Mouse (Mus musculus): ENCODE measurements around the gene Tmem260. TPM values are rescaled to one million over a fixed set of nuclear protein-coding genes. Genes with fewer than 3 reads are reported as not detected.

Tmem260 gene
- polyA plus RNA-seq, 1 experiment from 2014 or later = 21.6 TPM

GRCm38 (mm10) chr14:48553216-48553615 lies 107.3 kb downstream of the Tmem260 start:
- no peak for ATAC-seq (replicated peaks; ENCODE audit: low FRiP score, low TSS enrichment, low read depth)

DNA sequence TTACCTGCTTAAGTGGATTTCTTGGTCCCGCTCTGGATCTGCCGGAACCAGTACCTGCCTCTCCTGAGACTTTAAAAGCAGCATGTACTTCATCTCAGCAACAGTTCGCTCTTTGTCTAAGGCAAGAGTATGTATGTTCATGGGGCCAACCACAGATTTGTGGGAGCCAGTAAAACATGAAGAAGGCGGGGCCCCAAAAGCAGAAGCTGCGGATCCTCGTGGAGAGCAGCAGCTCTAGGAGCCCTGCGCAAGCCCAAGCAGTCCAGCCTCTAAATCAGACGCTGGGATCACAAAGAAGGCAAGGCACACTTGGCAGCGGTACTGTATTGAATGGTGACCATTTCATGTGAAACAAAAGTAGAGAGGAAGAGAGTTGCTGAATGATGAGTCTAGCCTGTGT lies 107.8 kb downstream of the Tmem260 start:
- no peak for DNase-seq (ENCODE audit: low spot score)
- no peak overlapping the region for H3K9ac ChIP-seq (ENCODE audit: low read length)
- H3K36me3 ChIP-seq (ENCODE audit: control insufficient read depth, insufficient read depth, low read length) = no peaks in the 10 kb centered on the region
- WGBS = 87% methylated on average over 9 of the region's 9 CpGs
- no peaks in the 10 kb centered on the region for H3K27me3 ChIP-seq (replicated peaks; ENCODE audit: control insufficient read depth, insufficient read depth, low read length)
- no peak for ATAC-seq (replicated peaks; ENCODE audit: low FRiP score, low TSS enrichment, low read depth)
- H3K9me3 ChIP-seq (ENCODE audit: control insufficient read depth, low read length) = no peaks in the 10 kb centered on the region
- no peak overlapping the region for H3K4me2 ChIP-seq (ENCODE audit: low read length)
- no peaks in the 10 kb centered on the region for H3K4me1 ChIP-seq (replicated peaks; ENCODE audit: control insufficient read depth, insufficient read depth, low read length)
- H3K27ac ChIP-seq (ENCODE audit: low read depth) = no peak overlapping the region
- H3K4me3 ChIP-seq (ENCODE audit: low read depth, low read length) = no peak overlapping the region

More at GRCm38 (mm10) chr14:48553216-48553615, 107.3 kb downstream of the Tmem260 start:
- DNase-seq (ENCODE audit: low spot score) = no peak
- H3K9me3 ChIP-seq (ENCODE audit: control insufficient read depth, low read length) = no peaks in the 10 kb centered on the region
- 68% methylated on average over 4 of the region's 4 CpGs for WGBS
- H3K27ac ChIP-seq (ENCODE audit: low read depth) = no peak overlapping the region
- no peak overlapping the region for H3K9ac ChIP-seq (ENCODE audit: low read length)
- no peak overlapping the region for H3K4me2 ChIP-seq (ENCODE audit: low read length)
- H3K27me3 ChIP-seq (replicated peaks; ENCODE audit: control insufficient read depth, insufficient read depth, low read length) = no peaks in the 10 kb centered on the region
- no peaks in the 10 kb centered on the region for H3K4me1 ChIP-seq (replicated peaks; ENCODE audit: control insufficient read depth, insufficient read depth, low read length)
- no peaks in the 10 kb centered on the region for H3K36me3 ChIP-seq (ENCODE audit: control insufficient read depth, insufficient read depth, low read length)
- no peak overlapping the region for H3K4me3 ChIP-seq (ENCODE audit: low read depth, low read length)

DNA sequence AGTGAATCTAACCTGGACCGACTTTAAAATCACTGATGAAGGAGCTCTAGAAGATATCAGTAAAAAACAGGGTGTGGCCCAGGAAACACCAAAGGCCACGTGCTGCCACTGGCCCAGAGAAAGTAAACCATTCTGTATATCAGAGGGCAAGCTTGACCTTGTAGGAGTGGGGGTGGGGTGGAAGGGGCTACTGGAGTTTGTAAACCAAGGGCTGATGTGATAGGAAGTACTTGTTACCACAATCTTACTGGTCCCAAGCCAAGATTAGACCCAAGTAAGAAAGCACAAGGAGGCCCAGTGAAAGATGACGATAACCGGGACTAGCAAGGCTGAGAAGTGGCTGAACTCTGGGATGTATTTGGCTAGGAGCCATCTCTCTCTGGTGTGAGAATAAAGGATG lies 113.1 kb downstream of the Tmem260 start:
- H3K36me3 ChIP-seq (ENCODE audit: control insufficient read depth, insufficient read depth, low read length) = no peaks in the 10 kb centered on the region
- H3K27ac ChIP-seq (ENCODE audit: low read depth) = no peak overlapping the region
- no peak overlapping the region for H3K4me2 ChIP-seq (ENCODE audit: low read length)
- no peak for ATAC-seq (replicated peaks; ENCODE audit: low FRiP score, low TSS enrichment, low read depth)
- 54% methylated on average over 4 of the region's 4 CpGs for WGBS
- H3K9me3 ChIP-seq (ENCODE audit: control insufficient read depth, low read length) = no peaks in the 10 kb centered on the region
- DNase-seq (ENCODE audit: low spot score) = no peak
- H3K9ac ChIP-seq (ENCODE audit: low read length) = no peak overlapping the region
- H3K4me3 ChIP-seq (ENCODE audit: low read depth, low read length) = no peak overlapping the region
- no peaks in the 10 kb centered on the region for H3K27me3 ChIP-seq (replicated peaks; ENCODE audit: control insufficient read depth, insufficient read depth, low read length)
- no peaks in the 10 kb centered on the region for H3K4me1 ChIP-seq (replicated peaks; ENCODE audit: control insufficient read depth, insufficient read depth, low read length)

DNA sequence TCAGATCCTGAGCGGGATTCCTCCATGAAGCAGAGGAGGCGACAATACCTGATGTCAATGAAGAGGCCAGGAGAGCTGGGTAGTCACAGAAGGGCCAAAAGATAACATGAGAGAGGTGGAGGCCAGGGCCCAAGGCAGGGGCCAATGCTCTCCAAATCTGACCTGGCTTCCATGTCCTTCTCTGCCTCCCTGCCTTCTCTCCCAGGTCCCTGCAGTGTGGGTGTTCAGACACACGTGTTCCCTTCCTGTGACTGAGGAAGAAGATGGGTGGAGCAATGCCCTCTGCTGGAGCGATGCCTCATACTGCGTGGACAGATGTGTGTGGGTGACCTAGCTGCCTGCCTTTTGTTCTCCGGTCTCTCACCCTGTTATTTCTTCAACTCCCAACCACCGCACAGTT lies 113.8 kb downstream of the Tmem260 start:
- DNase-seq (ENCODE audit: low spot score) = no peak
- Histone ChIP-seq H3K36me3 (ENCODE audit: control insufficient read depth, insufficient read depth, low read length) (no peaks in the 10 kb centered on the region), H3K4me1 (replicated peaks; ENCODE audit: control insufficient read depth, insufficient read depth, low read length) (no peaks in the 10 kb centered on the region), H3K27ac (ENCODE audit: low read depth) (no peak overlapping the region), H3K4me3 (ENCODE audit: low read depth, low read length) (no peak overlapping the region), H3K4me2 (ENCODE audit: low read length) (no peak overlapping the region), H3K27me3 (replicated peaks; ENCODE audit: control insufficient read depth, insufficient read depth, low read length) (no peaks in the 10 kb centered on the region), H3K9me3 (ENCODE audit: control insufficient read depth, low read length) (no peaks in the 10 kb centered on the region), H3K9ac (ENCODE audit: low read length) (no peak overlapping the region)
- no peak for ATAC-seq (replicated peaks; ENCODE audit: low FRiP score, low TSS enrichment, low read depth)
- WGBS = 73% methylated on average over 7 of the region's 7 CpGs

DNA sequence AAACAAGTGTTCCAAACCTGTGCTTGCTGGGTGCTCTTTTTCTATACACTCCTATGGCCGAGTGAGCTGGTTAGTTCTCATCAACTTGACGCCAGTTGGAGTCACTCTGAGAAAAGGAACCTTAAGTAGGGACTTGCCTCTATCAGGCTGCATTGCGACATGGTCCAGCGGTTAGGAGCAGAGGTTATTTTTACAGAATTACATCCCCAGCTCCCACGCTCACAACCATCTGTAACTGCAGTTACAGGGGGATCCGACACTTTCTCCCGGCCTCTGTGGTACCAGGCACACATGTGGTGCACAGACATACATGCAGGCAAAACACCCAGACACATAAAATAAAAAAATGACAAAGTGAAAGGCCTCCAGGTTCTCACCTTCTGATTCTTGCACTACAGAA lies 120.7 kb downstream of the Tmem260 start:
- WGBS = 82% methylated on average over 7 of the region's 7 CpGs
- DNase-seq (ENCODE audit: low spot score) (no peak), ATAC-seq (replicated peaks; ENCODE audit: low FRiP score, low TSS enrichment, low read depth) (no peak)
- Histone ChIP-seq H3K4me3 (ENCODE audit: low read depth, low read length) (no peak overlapping the region), H3K9me3 (ENCODE audit: control insufficient read depth, low read length) (no peaks in the 10 kb centered on the region), H3K27ac (ENCODE audit: low read depth) (no peak overlapping the region), H3K4me1 (replicated peaks; ENCODE audit: control insufficient read depth, insufficient read depth, low read length) (no peaks in the 10 kb centered on the region), H3K4me2 (ENCODE audit: low read length) (no peak overlapping the region), H3K36me3 (ENCODE audit: control insufficient read depth, insufficient read depth, low read length) (no peaks in the 10 kb centered on the region), H3K9ac (ENCODE audit: low read length) (no peak overlapping the region), H3K27me3 (replicated peaks; ENCODE audit: control insufficient read depth, insufficient read depth, low read length) (no peaks in the 10 kb centered on the region)

Other genes starting within 250 kb of the Tmem260 start
- gene Otx2, start 227.7 kb downstream of the Tmem260 start, polyA plus RNA-seq (2014; fragmentation: Nextera tagmentation; extraction: Ambion mirVana) = not detected in 2 replicates